Comparison of ENCODE assay signal across 17 mouse cellular contexts in the genomic region with DNA sequence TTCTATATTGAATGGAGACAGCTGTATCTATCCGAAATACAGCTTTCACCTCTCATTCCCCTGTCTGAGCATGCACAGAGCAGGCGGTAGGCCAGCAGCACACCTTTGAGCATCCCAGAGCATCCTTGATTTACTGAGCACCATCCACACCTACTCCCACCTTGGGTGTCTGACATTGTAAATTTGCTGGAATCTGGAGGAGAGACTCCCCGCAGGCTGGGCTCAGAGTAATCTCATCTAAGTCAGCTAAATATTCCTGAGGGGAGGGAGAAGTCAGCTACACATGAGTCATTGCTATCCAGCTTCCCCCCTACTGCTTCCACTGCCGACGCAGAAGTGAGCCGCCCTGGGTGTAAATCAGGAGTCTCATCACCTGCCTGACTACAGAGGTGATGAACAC.
DNase-seq lines count a peak whose midpoint lies in the region; ATAC-seq and TF ChIP-seq lines count a peak whose summit lies in the region.
"Had no signal": no experiment of that assay in that cellular context is flagged by ENCODE, and none has a peak within 500 bp of the region (broad histone marks: within the 10 kb centered on the region; RNA-seq: fewer than 3 reads in every experiment).

No protein-coding gene starts in this region.

- 66% methylated on average over 6 of the region's 6 CpGs for WGBS in hindbrain, embryonic 15.5 days
- 67% methylated on average over 6 of the region's 6 CpGs for WGBS in hindbrain, embryonic 12.5 days
- 75% methylated on average over 6 of the region's 6 CpGs for WGBS in midbrain, embryonic 15.5 days

- intact Hi-C loops in left cerebral cortex, adult 2 months (cut with DNase I): no loop called here

- peaks cover 21% of the 10 kb centered on the region for H3K36me3 ChIP-seq in hindbrain, embryonic 15.5 days
- H3K36me3 ChIP-seq in hindbrain, embryonic 12.5 days: peaks cover 19% of the 10 kb centered on the region; the same call in 1 of the 2 replicates
- peaks cover 5% of the 10 kb centered on the region; the same call in 1 of the 2 replicates for H3K36me3 ChIP-seq in midbrain, embryonic 15.5 days (replicated peaks)

- TF ChIP-seq CTCF in left cerebral cortex, adult 2 months (IDR thresholded peaks at IDR 0.05): no peak

- H3K27me3 ChIP-seq in hindbrain, embryonic 15.5 days: no peaks in the 10 kb centered on the region
- H3K27me3 ChIP-seq in hindbrain, embryonic 12.5 days: no peaks in the 10 kb centered on the region
- no peaks in the 10 kb centered on the region for H3K27me3 ChIP-seq in midbrain, embryonic 15.5 days (replicated peaks)
- H3K27me3 ChIP-seq: liver, embryonic 13.5 days; stomach, embryonic 15.5 days had no signal

- no peak for ATAC-seq in hindbrain, embryonic 15.5 days (ENCODE audit: low FRiP score, low read depth)
- ATAC-seq in hindbrain, embryonic 12.5 days (ENCODE audit: low FRiP score): no peak
- ATAC-seq in midbrain, embryonic 15.5 days (replicated peaks): no peak
- ATAC-seq: intestine, embryonic 16.5 days; lung, postnatal 0 days had no signal

- H3K4me3 ChIP-seq in hindbrain, embryonic 15.5 days: no peak overlapping the region
- H3K4me3 ChIP-seq in hindbrain, embryonic 12.5 days: no peak overlapping the region
- H3K4me3 ChIP-seq in left cerebral cortex, adult 2 months: no peak overlapping the region
- no peak overlapping the region for H3K4me3 ChIP-seq in midbrain, embryonic 15.5 days
- H3K4me3 ChIP-seq: forebrain, embryonic 10.5 days; hindbrain, embryonic 10.5 days; liver, embryonic 13.5 days; stomach, embryonic 15.5 days had no signal

- DNase-seq in right cerebral cortex, adult 18-20 months: peak; percentile 85
- DNase-seq in right cerebral cortex, postnatal 14 days: no peak
- DNase-seq in left cerebral cortex, adult 2 months (ENCODE audit: extremely low spot score in 1 of 2, low spot score in 2 of 2): peak; percentile 43 to 60
- DNase-seq in telencephalon, adult 2 months (ENCODE audit: low read depth, low spot score): peak; percentile 72
- DNase-seq in MN1 (ENCODE audit: low spot score): no peak
- DNase-seq: cerebellum, adult 18-20 months; kidney, postnatal 10 days; liver, embryonic 13.5 days; thymus, postnatal 14 days had no signal

- 0 out of 2 replicates have a peak, but pooled peaks cover 3% of the 10 kb centered on the region for H3K4me1 ChIP-seq in hindbrain, embryonic 15.5 days (replicated peaks)
- H3K4me1 ChIP-seq in hindbrain, embryonic 12.5 days: 0 out of 2 replicates have a peak, but pooled peaks cover 7% of the 10 kb centered on the region
- H3K4me1 ChIP-seq in midbrain, embryonic 15.5 days: no peaks in the 10 kb centered on the region
- H3K4me1 ChIP-seq: stomach, embryonic 15.5 days had no signal

- 0 out of 2 replicates have a peak overlapping the region, but pooled peaks have one; percentile 25 for H3K27ac ChIP-seq in hindbrain, embryonic 15.5 days (replicated peaks)
- no peak overlapping the region for H3K27ac ChIP-seq in hindbrain, embryonic 12.5 days
- peak overlapping the region; percentile 63; the same call in 1 of the 2 replicates for H3K27ac ChIP-seq in left cerebral cortex, adult 2 months
- no peak overlapping the region for H3K27ac ChIP-seq in midbrain, embryonic 15.5 days
- H3K27ac ChIP-seq: forebrain, embryonic 10.5 days; hindbrain, embryonic 10.5 days; liver, embryonic 13.5 days; stomach, embryonic 15.5 days had no signal

- no peaks in the 10 kb centered on the region for H3K9me3 ChIP-seq in hindbrain, embryonic 15.5 days
- H3K9me3 ChIP-seq in hindbrain, embryonic 12.5 days (replicated peaks): no peaks in the 10 kb centered on the region
- no peaks in the 10 kb centered on the region for H3K9me3 ChIP-seq in midbrain, embryonic 15.5 days
- H3K9me3 ChIP-seq: forebrain, embryonic 10.5 days; hindbrain, embryonic 10.5 days; liver, embryonic 13.5 days; stomach, embryonic 15.5 days had no signal

- H3K9ac ChIP-seq in hindbrain, embryonic 15.5 days: no peak overlapping the region
- no peak overlapping the region for H3K9ac ChIP-seq in hindbrain, embryonic 12.5 days
- H3K9ac ChIP-seq in midbrain, embryonic 15.5 days: no peak overlapping the region
- H3K9ac ChIP-seq: liver, embryonic 13.5 days; stomach, embryonic 15.5 days had no signal

- H3K4me2 ChIP-seq in hindbrain, embryonic 15.5 days: no peak overlapping the region
- no peak overlapping the region for H3K4me2 ChIP-seq in hindbrain, embryonic 12.5 days (replicated peaks)
- no peak overlapping the region for H3K4me2 ChIP-seq in midbrain, embryonic 15.5 days
- H3K4me2 ChIP-seq: liver, embryonic 13.5 days; stomach, embryonic 15.5 days had no signal

Comparison
In these comparisons a context has a peak if more than half of its experiments do, and no peak if none do; other contexts are left out.
1. H3K27ac ChIP-seq: peak in hindbrain, embryonic 15.5 days (single experiment) and left cerebral cortex, adult 2 months (single experiment); none in hindbrain, embryonic 12.5 days (single experiment) and midbrain, embryonic 15.5 days (single experiment).
2. DNase-seq: peak in right cerebral cortex, adult 18-20 months (single experiment), left cerebral cortex, adult 2 months (2 of 2) and telencephalon, adult 2 months (single experiment); none in right cerebral cortex, postnatal 14 days (single experiment) and MN1 (single experiment).